Mouse (Mus musculus) MEL (cell line): ENCODE results near the gene Ambp. TPM values are rescaled to one million over a fixed set of nuclear protein-coding genes. Genes with fewer than 3 reads are reported as not detected.

Experiments
- DNase-seq: peaks from one replicate; pipeline ENCODE4 v3.0.0; 2011; ENCODE audit warnings: low read depth, low spot score
- H3K27ac ChIP-seq: 2 replicates; pipeline ENCODE4 v1.5.1; 2012; ENCODE audit warnings: low read depth, mild to moderate bottlenecking, control low read depth, low read length, moderate library complexity; ENCODE audit not compliant: control insufficient read depth
- H3K27me3 ChIP-seq, 2 experiments: fragments of 150-350 bp in 1 of 2; sonication (generic) in 1 of 2; 2 replicates each; pipeline ENCODE4 v1.6.1; 2012; ENCODE audit warnings: low read length in 2 of 2, mild to moderate bottlenecking in 2 of 2, improper control_type of control experiment in 1 of 2, moderate library complexity in 1 of 2; ENCODE audit not compliant: insufficient read depth in 2 of 2, control insufficient read depth in 1 of 2
- H3K36me3 ChIP-seq, 2 experiments: 2 replicates each; pipeline ENCODE4 v1.6.1; 2012 to 2014; ENCODE audit warnings: low read length in 2 of 2, improper control_type of control experiment in 1 of 2, inconsistent platforms in 1 of 2, mild to moderate bottlenecking in 1 of 2; ENCODE audit not compliant: insufficient read depth in 2 of 2, control insufficient read depth in 1 of 2
- H3K4me1 ChIP-seq, 2 experiments: fragments of 150-350 bp in 1 of 2; sonication (generic) in 1 of 2; 2 replicates each; pipeline ENCODE4 v1.6.1; 2012; ENCODE audit warnings: low read length in 2 of 2, improper control_type of control experiment in 1 of 2, mild to moderate bottlenecking in 1 of 2; ENCODE audit not compliant: insufficient read depth in 2 of 2, control insufficient read depth in 1 of 2
- H3K4me3 ChIP-seq, 2 experiments: fragments of 150-350 bp in 1 of 2; sonication (generic) in 1 of 2; 2 replicates each; pipeline ENCODE4 v1.5.1; 2012; ENCODE audit warnings: low read depth in 2 of 2, low read length in 2 of 2, mild to moderate bottlenecking in 2 of 2, moderate library complexity in 2 of 2, control low read depth in 1 of 2, improper control_type of control experiment in 1 of 2; ENCODE audit not compliant: control insufficient read depth in 1 of 2, insufficient read depth in 1 of 2
- H3K79me2 ChIP-seq: 2 replicates; pipeline ENCODE4 v1.6.1; 2012; ENCODE audit warnings: mild to moderate bottlenecking, low read length, moderate library complexity; ENCODE audit not compliant: control insufficient read depth, poor library complexity, insufficient read depth
- H3K9ac ChIP-seq: 2 replicates; pipeline ENCODE4 v1.6.1; 2012; ENCODE audit warnings: low read depth, mild to moderate bottlenecking, control low read depth, low read length, moderate library complexity; ENCODE audit not compliant: control insufficient read depth, poor library complexity, severe bottlenecking
- H3K9me3 ChIP-seq: fragments of 150-350 bp; sonication (generic); replicated peaks from 2 replicates; pipeline ENCODE4 v1.6.1; 2012; ENCODE audit warnings: mild to moderate bottlenecking, low read length, improper control_type of control experiment, moderate library complexity; ENCODE audit not compliant: insufficient read depth
- CTCF ChIP-seq, 3 experiments: IDR thresholded peaks in 2 of 3; conservative IDR thresholded peaks in 1 of 3; 2 replicates each; pipeline ENCODE4 v1.5.1; 2011 to 2012; ENCODE audit warnings: low read length in 3 of 3, low read depth in 2 of 3, mild to moderate bottlenecking in 2 of 3, improper control_type of control experiment in 1 of 3, inconsistent platforms in 1 of 3, mixed read lengths in 1 of 3, moderate library complexity in 1 of 3; ENCODE audit not compliant: control insufficient read depth in 1 of 3, insufficient read depth in 1 of 3, poor library complexity in 1 of 3, severe bottlenecking in 1 of 3
- ELF1 ChIP-seq: IDR thresholded peaks from 2 replicates; pipeline ENCODE4 v1.6.1; 2014; ENCODE audit warnings: low read depth, mild to moderate bottlenecking, inconsistent platforms, low read length, improper control_type of control experiment, moderate library complexity
- MAZ ChIP-seq: IDR thresholded peaks from 2 replicates; pipeline ENCODE4 v1.6.1; 2012; ENCODE audit warnings: low read depth, mild to moderate bottlenecking, inconsistent platforms, low read length, improper control_type of control experiment
- RAD21 ChIP-seq: IDR thresholded peaks from 2 replicates; pipeline ENCODE4 v1.6.1; 2011; ENCODE audit warnings: mild to moderate bottlenecking, low read depth, low read length, improper control_type of control experiment
- TCF12 ChIP-seq: IDR thresholded peaks from 2 replicates; pipeline ENCODE4 v1.6.1; 2014; ENCODE audit warnings: low read depth, mild to moderate bottlenecking, inconsistent platforms, low read length, improper control_type of control experiment, moderate library complexity
- USF1 ChIP-seq: IDR thresholded peaks from 2 replicates; pipeline ENCODE4 v1.6.1; 2014; ENCODE audit warnings: low read depth, mild to moderate bottlenecking, inconsistent platforms, low read length, improper control_type of control experiment, moderate library complexity
- polyA plus RNA-seq, 2 experiments: library from polyadenylated mRNA; stranded (reverse) in 1 of 2; unstranded in 1 of 2; fragments of >175 nt in 1 of 2; fragments of >200 nt in 1 of 2; gene quantifications; 2 replicates each; pipeline versions ENCODE4 v1.2.1 to v1.2.4; 2012; ENCODE audit warnings: low replicate concordance in 2 of 2, low read depth in 1 of 2; ENCODE audit not compliant: insufficient read length in 2 of 2, insufficient read depth in 1 of 2, missing spikeins in 1 of 2
- total RNA-seq: library from RNA; depleted of rRNA; stranded (reverse); fragments of 300-350 nt; gene quantifications from 2 replicates; pipeline ENCODE4 v1.2.3, GENCODE M21; 2012

Ambp gene
- total and polyA plus RNA-seq, 3 experiments: not detected

DNA sequence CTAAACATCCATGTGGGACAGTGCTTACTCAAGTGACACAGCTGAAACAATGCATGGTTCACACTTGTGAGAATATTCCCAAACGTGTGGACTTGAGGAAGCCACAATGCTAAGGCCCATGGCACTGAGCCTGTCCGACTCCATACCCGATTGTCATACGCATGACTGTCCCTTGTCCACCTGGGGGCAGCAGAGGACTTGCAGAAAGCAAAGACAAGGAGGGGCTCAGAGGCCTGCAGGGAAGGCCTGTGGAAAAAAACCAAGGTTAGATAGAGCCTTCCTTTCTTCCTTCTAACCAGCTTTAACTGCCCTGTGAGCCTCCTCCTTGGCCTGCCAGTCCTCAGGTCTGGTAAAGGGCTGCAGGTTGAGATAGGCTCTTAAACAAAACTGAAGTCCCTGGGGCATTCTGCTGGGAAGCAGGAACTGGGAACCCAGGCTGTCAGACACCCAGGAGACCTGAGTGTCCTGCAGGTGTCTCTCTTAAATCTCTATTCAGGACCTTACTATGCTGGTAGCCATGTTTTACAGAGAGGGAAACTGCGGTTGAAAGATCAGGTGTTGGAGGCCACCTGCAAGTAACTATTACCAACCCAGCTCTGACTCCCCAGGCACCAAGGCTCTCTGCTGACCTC lies 4.5 kb upstream of the Ambp start:
- H3K36me3 ChIP-seq: no peaks in the 10 kb centered on the region
- H3K9me3 ChIP-seq: no peaks in the 10 kb centered on the region
- no peak overlapping the region for H3K9ac ChIP-seq
- no peaks in the 10 kb centered on the region for H3K4me1 ChIP-seq
- H3K27ac ChIP-seq: no peak overlapping the region
- H3K27me3 ChIP-seq: no peaks in the 10 kb centered on the region
- H3K79me2 ChIP-seq: no peaks in the 10 kb centered on the region
- H3K4me3 ChIP-seq: no peak overlapping the region
- TF ChIP-seq CTCF (IDR thresholded peaks at IDR 0.05 in 2 of 3, conservative IDR thresholded peaks at IDR 0.05 in 1 of 3; ENCODE audit: control insufficient read depth in 1 of 3, insufficient read depth in 1 of 3, low read depth in 2 of 3, low read length in 3 of 3, poor library complexity in 1 of 3, severe bottlenecking in 1 of 3) (peak in 2 of 3 experiments; percentile 21 to 35; a peak in 2 of 6 replicates), ELF1 (no peak), RAD21 (peak; percentile 17)
- peak; percentile 6 for DNase-seq

DNA sequence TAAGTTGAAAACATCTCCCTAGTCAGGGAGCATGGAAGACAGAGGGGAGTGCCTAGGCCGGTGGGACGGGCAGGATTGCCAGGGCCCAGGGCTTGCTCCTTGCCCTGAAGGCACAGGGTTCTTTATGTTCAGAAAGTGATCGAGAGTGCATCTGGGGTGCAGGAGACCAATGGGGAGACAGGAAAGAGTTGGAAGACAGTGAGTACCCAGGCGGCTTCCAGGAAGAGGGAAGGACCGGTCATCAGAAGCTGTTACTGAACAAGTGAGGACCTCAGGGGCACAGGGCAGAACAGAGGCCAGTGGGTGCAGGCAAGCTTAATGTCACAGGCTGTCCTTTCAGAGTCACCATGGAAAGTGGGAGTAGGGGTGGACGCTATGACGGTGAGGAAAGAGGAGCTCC lies 3.6 kb upstream of the Ambp start:
- H3K9me3 ChIP-seq: no peaks in the 10 kb centered on the region
- DNase-seq: no peak
- H3K36me3 ChIP-seq: no peaks in the 10 kb centered on the region
- H3K27ac ChIP-seq: no peak overlapping the region
- no peak overlapping the region for H3K4me3 ChIP-seq
- no peaks in the 10 kb centered on the region for H3K79me2 ChIP-seq
- no peaks in the 10 kb centered on the region for H3K27me3 ChIP-seq
- TF ChIP-seq MAZ: no peak
- H3K4me1 ChIP-seq: no peaks in the 10 kb centered on the region
- no peak overlapping the region for H3K9ac ChIP-seq

GRCm38 (mm10) chr4:63156726-63157634 lies 2.4 kb upstream of the Ambp start:
- Histone ChIP-seq H3K79me2 (no peaks in the 10 kb centered on the region), H3K9ac (no peak overlapping the region), H3K36me3 (no peaks in the 10 kb centered on the region), H3K27me3 (no peaks in the 10 kb centered on the region), H3K27ac (no peak overlapping the region), H3K4me1 (no peaks in the 10 kb centered on the region), H3K4me3 (no peak overlapping the region), H3K9me3 (no peaks in the 10 kb centered on the region)
- DNase-seq: no peak
- TF ChIP-seq ELF1: no peak
- no peak for TF ChIP-seq USF1
- TF ChIP-seq TCF12: no peak
